7 mouse cellular contexts compared by ENCODE assay signal in genomic region chr14:57534961-57535360, GRCm38 (mm10). TPM values are rescaled to one million over a fixed set of nuclear protein-coding genes. Genes with fewer than 3 reads are reported as not detected.
A peak's percentile ranks its signal among the peaks of the same experiment; 100 is the strongest.
DNase-seq lines count a peak whose midpoint lies in the region; ATAC-seq and TF ChIP-seq lines count a peak whose summit lies in the region.

No protein-coding gene starts in this region.

- H3K36me3 ChIP-seq in forebrain, embryonic 14.5 days (ENCODE audit: control insufficient read depth, insufficient read depth, low read length): no peaks in the 10 kb centered on the region
- no peaks in the 10 kb centered on the region for H3K36me3 ChIP-seq in lung, postnatal 0 days (ENCODE audit: insufficient read depth, low read length)

- peaks cover 34% of the 10 kb centered on the region for H3K4me1 ChIP-seq in forebrain, embryonic 14.5 days (ENCODE audit: control insufficient read depth, insufficient read depth, low read length)
- peaks cover 5% of the 10 kb centered on the region for H3K4me1 ChIP-seq in lung, postnatal 0 days (ENCODE audit: insufficient read depth, low read depth, low read length)

- ATAC-seq in forebrain, embryonic 14.5 days: peak; percentile 49; the same call in 1 of the 2 replicates
- peak; percentile 48 for ATAC-seq in lung, postnatal 0 days

- H3K27me3 ChIP-seq in forebrain, embryonic 14.5 days (replicated peaks; ENCODE audit: control insufficient read depth, insufficient read depth, low read length): no peaks in the 10 kb centered on the region
- no peaks in the 10 kb centered on the region for H3K27me3 ChIP-seq in lung, postnatal 0 days (replicated peaks; ENCODE audit: insufficient read depth, low read length)

- intact Hi-C loops in heart, postnatal 10 days (cut with DNase I): loop anchor here (1.0 to 5.0 kb wide), 2 partner anchors 37 to 84 kb away; partner anchors contain the start of gene Eef1akmt1

- no peaks in the 10 kb centered on the region for H3K9me3 ChIP-seq in forebrain, embryonic 14.5 days (replicated peaks; ENCODE audit: control insufficient read depth, low read length)
- H3K9me3 ChIP-seq in lung, postnatal 0 days (ENCODE audit: low read length): no peaks in the 10 kb centered on the region

- H3K4me2 ChIP-seq in forebrain, embryonic 14.5 days (ENCODE audit: low read length): peak overlapping the region; percentile 20; the same call in 1 of the 2 replicates
- H3K4me2 ChIP-seq in lung, postnatal 0 days (replicated peaks; ENCODE audit: low read depth, low read length): 0 out of 2 replicates have a peak overlapping the region, but pooled peaks have one; percentile 0

- 0 out of 2 replicates have a peak, but pooled peaks have one; percentile 15 for TF ChIP-seq CTCF in lung, postnatal 0 days (IDR thresholded peaks at IDR 0.05)

- H3K27ac ChIP-seq in forebrain, embryonic 14.5 days (ENCODE audit: low read depth, low read length): peak overlapping the region; percentile 48; the same call in 1 of the 2 replicates
- H3K27ac ChIP-seq in lung, postnatal 0 days (ENCODE audit: low read length): peak overlapping the region; percentile 68; the same call in 1 of the 2 replicates

- WGBS in forebrain, embryonic 14.5 days: 5% methylated on average over 8 of the region's 8 CpGs
- WGBS in lung, postnatal 0 days: 17% methylated on average over 8 of the region's 8 CpGs

- no peak overlapping the region for H3K9ac ChIP-seq in forebrain, embryonic 14.5 days (ENCODE audit: low read length)
- no peak overlapping the region for H3K9ac ChIP-seq in lung, postnatal 0 days (replicated peaks; ENCODE audit: low read depth)

- DNase-seq in ovary, postnatal 36 days (ENCODE audit: low spot score): peak; percentile 32
- DNase-seq in ovary, postnatal 10 days (ENCODE audit: low spot score): no peak
- peak; percentile 69 for DNase-seq in forebrain, embryonic 14.5 days (ENCODE audit: low spot score)
- DNase-seq in heart, postnatal 10 days: peak; percentile 83 to 85
- DNase-seq in lung, postnatal 0 days (ENCODE audit: low spot score): peak; percentile 64
- DNase-seq in B cell, adult 2 months: no peak
- no peak for DNase-seq in right cerebral cortex, postnatal 36 days (ENCODE audit: low spot score in 2 of 2)

- no peak overlapping the region for H3K4me3 ChIP-seq in forebrain, embryonic 14.5 days (ENCODE audit: low read depth, low read length)
- no peak overlapping the region for H3K4me3 ChIP-seq in lung, postnatal 0 days (ENCODE audit: low read depth, low read length)

- no peak for TF ChIP-seq EP300 in lung, postnatal 0 days (IDR thresholded peaks at IDR 0.05)

RNA-seq across cellular contexts. Expression of gene Il17d, which starts 10.4 kb away (rescaled TPM):
- 1.9 and 2.4 TPM in 2 replicates for polyA plus RNA-seq in forebrain, embryonic 14.5 days (2014; fragmentation: Nextera tagmentation; extraction: Ambion mirVana)
- total RNA-seq in heart, postnatal 10 days (2021): 1 to 10 TPM; 8.4 to 8.8 TPM
- polyA plus RNA-seq in lung, postnatal 0 days (2015; fragmentation: Nextera tagmentation; extraction: Ambion mirVana): 9.1 and 9.4 TPM in 2 replicates

RNA-seq across cellular contexts. Expression of gene Eef1akmt1, which starts 36.5 kb away (rescaled TPM):
- 116 and 132 TPM in 2 replicates for polyA plus RNA-seq in forebrain, embryonic 14.5 days (2014; fragmentation: Nextera tagmentation; extraction: Ambion mirVana)
- 10 to 100 TPM; 32.4 to 32.6 TPM for total RNA-seq in heart, postnatal 10 days (2021)
- polyA plus RNA-seq in lung, postnatal 0 days (2015; fragmentation: Nextera tagmentation; extraction: Ambion mirVana): 64.1 and 69.9 TPM in 2 replicates

Comparison
In these comparisons a context has a peak if more than half of its experiments do, and no peak if none do; other contexts are left out.
1. DNase-seq: peak in ovary, postnatal 36 days (single experiment), forebrain, embryonic 14.5 days (single experiment), heart, postnatal 10 days (2 of 2) and lung, postnatal 0 days (single experiment); none in ovary, postnatal 10 days (single experiment), B cell, adult 2 months (0 of 2) and right cerebral cortex, postnatal 36 days (0 of 2).